Mouse (Mus musculus) adrenal gland, adult 18-20 months (tissue): ENCODE data around the gene Bag1. TPM values are rescaled to one million over a fixed set of nuclear protein-coding genes. Genes with fewer than 3 reads are reported as not detected.
"Not testable (repeated sequence)": the region's sequence is repeated elsewhere in the genome, so short reads cannot be mapped to it uniquely, and the experiment has no call there.

Source experiments
- DNase-seq, 2 experiments: peaks; one replicate each; pipeline ENCODE4 v3.0.0; 2021 to 2022; ENCODE audit warnings: low spot score in 2 of 2
- total RNA-seq, 2 experiments: library from RNA; stranded (reverse); gene quantifications; 1 replicate in 1 of 2; 2 replicates in 1 of 2; pipeline ENCODE4 v1.2.3; 2021

Gene Bag1
- total RNA-seq, 2 experiments from 2014 or later, result 306 to 371 TPM

DNA sequence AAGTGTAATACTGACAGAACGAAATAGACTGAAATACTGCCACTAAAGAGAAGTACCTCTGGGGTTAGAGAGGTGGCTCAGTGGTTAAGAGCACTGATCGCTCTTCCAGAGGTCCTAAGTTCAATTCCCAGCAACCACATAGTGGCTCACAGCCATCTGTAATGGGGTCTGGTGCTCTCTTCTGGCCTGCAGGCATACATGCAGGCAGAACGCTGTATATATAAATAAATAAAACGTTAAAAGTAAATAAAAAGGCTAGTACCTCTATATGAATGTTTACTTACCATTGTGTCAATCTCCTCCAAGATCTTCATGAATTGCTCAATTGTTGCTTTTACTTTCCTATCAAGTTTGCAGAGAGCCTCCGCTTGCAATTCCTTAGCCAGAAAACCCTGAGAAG, 9.3 kb downstream of the Bag1 start:
- no peak for DNase-seq

DNA sequence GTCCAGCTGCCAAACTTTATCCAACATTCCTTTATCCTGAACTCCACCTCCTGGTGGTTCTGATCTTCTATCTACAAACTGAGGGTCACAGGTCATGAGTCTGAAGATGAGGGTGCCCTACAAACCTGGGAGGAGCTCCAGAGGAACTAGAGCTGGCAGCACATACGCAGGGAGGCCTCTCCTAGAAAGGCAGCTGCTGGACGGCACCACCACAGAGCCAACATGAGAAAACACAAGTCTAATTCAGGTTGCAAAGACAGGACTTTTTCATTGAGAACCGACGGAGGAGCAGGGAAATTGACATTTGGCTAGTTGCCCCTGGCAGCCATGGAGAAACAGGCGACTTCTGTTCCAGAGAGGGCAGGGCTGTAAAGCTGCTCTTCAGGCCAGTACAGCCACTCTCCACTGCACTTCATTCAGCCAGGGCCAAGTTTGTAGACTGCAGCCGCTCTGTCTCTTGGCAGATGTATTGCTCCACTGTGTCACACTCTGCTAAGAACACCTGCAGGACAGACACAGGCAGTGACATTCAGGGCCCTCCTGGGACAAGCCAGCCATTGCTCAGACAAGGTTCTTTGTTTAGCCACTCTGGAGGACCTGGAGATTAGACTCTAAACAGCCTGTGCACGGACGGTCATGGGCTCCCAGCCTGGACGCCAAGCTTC, 11.8 kb downstream of the Bag1 start:
- DNase-seq, result peak in 1 of 2 experiments; percentile 28

DNA sequence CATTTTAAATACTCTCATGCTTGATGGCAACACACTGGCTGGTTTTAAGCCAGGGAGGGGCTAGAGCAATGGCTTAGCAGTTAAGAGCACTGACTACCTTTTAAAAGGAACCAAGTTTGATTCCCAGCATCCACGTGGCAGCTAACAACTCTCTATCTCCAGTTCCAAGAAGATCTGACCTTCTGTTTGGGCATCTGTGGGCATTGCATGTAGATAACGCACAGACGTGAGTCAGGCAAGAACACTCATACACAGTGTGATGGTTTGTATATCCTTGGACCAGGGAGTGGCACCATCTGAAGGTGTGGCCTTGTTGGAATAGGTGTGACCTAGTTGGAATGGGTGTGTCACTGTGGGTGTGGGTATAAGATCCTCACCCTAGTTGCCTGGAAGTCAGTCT, 13.7 kb downstream of the Bag1 start:
- DNase-seq, result not testable (repeated sequence)

DNA sequence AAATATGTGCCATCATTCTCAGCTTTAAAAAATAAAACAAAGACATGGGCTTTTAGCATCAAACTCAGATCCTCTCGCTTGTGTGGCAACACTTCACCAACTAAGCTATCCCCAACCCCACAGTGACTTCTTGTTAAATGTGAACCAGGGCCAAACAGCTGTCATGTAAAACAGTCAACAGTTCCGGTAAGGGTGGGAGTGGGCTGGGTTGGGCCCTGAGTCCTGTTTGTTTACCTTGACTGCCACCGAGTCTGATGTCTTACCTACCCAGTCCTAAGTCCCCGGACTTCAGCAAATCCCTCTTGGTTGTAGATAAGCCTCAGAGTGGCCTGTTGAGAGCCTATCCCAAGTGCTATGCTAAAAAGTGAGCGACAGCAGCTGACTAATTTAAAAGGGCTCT, 14.4 kb downstream of the Bag1 start:
- no peak for DNase-seq

DNA sequence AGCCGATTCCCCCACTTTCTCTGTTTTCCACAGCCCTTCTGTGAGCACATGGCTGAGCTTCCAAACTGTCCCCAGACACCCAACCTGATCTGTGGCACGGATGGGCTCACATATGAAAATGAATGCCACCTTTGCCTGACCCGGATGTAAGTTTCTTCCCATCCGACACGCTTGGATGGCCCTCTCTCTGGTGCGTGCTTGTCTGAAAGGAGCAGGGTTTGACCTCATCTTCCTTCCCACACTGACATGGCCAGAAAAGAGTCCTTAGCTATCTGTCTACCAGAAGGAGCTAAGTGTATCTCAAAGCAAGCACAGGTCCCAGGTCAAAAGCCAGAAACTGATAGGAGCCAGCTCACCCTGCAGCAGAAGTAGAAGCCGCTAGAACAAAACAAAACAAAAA, 19.0 kb downstream of the Bag1 start:
- no peak for DNase-seq

DNA sequence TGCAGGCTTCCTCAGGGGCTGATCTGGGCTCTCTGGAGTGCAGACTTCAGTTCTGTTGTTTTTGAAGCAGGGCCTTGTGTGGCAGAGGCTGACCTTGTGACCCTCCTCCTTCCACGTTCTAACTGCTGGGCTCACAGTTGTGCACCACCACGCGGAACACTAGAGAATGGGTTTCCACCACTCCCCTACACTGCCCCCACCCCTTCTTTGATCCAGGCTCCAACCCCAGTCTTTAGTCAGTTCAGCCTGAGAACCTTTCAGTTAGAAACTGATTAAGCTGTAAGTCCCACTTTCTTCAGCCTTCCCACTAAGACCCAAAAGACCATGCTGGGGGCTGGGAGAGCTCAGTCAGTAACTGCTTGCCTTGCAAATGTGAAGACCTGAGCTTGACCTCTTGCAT, 22.5 kb downstream of the Bag1 start:
- no peak for DNase-seq

DNA sequence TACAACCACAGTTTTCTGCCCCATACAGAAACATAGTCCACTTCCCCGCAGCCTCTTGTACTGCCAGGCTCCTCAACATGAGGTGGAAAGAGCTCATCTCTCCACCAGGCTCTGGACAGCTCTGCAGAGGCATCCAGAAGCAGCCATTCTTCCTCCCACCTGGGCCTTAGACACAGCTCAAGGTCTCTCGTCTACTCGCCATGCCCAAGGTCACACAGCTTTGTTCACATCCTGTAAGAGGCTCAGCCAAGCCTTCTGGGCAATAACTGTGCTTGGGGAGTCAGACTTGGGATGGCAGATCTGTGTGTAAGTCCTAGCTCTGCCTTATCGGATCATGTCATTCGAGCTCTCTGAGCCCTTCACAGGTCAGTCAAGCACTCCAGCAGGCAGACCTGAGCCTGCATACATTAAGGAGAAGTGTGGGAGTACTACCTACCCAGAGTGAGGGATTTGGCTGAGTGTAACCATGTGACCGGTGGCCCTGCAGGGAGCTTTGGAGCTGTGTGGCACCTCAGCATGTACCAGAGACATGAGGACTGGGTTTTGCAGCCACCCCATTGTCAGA, 24.9 kb downstream of the Bag1 start:
- DNase-seq, result no peak

DNA sequence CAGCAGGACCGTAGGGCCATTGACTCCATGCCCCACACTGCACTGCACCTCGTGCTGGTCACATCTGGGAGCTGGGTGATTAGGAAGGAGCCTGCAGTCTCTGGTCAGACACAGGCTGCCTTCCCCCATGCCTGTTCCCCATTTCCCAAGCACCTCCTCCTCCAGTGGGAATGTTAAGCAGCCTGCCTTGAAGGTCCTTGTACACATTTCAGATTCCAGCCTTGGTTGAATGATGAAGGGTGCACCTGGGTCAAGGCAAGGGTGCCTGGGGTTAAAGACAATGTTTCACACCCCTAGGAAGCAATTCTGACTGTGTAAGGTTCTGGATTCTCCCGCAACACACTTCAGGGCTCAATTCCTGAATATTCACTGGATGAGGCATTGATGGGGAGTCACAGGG, 26.8 kb downstream of the Bag1 start:
- DNase-seq, result no peak

DNA sequence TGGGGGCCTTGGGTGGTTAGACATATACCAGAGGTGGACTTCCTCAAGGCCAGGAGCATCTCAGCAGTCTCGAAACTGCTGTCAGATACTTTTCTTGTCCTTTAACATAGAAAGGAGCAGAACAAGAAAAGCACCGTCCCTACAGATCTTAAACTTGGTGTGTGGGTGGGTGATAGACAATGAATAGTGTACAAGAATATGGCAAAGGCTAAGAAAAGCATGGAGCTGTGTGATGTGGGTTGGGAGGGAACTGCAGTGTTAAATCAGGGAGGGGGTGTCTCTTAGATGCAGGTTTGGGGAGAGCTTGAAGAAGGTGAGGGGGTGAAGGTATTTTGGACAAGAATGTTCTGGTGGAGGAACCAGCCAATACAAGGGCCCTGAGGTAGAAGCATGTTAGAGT, 27.5 kb downstream of the Bag1 start:
- DNase-seq, result no peak

DNA sequence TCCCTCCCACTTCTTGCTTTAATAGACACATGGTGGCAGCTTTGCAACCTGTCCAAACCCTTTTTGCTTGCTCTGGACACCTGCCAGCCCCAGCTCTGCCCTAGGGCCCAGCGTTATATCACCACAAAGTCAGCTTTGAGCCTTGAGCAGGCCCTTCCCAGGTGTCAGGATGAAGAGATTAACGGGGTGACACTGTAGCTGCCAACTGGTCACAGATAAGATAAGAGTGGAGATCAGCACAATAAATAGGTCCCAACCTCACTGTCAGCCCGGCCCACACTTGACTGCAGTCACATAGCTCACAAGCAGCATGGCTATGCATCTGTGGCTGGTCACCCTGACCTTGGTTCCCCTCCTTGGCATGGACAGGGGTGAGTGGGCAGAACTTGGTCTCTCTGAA, 28.3 kb downstream of the Bag1 start, which contains the start of gene Spink4:
Gene Spink4, plus strand, starts transcription at position 268 of the 400 bp plus-strand sequence.
- no peak for DNase-seq

DNA sequence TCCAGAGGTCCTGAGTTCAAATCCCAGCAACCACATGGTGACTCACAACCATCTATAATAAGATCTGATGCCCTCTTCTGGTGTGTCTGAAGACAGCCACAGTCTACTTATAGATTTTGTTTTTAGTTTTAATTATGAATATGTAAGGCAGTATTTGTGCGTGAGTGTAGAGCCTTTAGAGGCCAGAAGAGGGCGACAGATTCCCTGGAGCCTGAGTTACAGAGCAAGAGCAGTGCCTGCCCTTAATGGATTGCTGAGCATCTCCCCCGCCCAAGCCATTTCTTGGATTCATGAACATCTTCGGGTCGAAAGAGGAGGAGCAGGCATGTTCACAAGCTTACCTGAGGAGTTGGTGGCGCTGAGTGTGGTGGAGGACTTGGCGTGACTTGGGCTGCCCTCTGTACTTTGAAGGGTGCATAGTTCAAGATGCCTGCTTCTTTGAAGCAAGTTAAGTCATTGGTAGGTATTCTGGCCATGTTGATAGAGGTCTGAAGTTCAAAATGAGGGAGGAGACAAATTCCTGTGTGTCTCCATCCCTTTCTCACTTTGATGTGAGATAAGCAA, 31.4 kb downstream of the Bag1 start:
- DNase-seq, result no peak

DNA sequence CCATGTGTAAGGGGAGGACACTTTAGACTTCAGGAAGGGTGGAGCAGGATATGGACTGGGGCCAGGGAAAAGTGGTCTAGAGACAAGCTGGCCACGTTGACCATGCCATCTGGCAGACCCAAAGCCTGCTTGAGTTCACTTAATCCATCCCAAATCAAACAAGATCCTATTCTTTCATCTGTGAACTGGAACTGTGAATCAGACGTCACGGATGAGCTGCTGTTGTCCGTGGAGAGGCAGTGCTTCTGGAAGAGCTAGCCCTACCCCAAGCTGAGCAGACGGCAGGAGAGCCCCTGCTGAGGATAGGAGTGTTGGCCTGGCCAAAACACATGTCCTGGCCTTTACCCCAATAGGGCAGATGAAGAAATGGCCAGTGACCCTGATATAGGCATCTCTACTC, 32.1 kb downstream of the Bag1 start:
- no peak for DNase-seq

DNA sequence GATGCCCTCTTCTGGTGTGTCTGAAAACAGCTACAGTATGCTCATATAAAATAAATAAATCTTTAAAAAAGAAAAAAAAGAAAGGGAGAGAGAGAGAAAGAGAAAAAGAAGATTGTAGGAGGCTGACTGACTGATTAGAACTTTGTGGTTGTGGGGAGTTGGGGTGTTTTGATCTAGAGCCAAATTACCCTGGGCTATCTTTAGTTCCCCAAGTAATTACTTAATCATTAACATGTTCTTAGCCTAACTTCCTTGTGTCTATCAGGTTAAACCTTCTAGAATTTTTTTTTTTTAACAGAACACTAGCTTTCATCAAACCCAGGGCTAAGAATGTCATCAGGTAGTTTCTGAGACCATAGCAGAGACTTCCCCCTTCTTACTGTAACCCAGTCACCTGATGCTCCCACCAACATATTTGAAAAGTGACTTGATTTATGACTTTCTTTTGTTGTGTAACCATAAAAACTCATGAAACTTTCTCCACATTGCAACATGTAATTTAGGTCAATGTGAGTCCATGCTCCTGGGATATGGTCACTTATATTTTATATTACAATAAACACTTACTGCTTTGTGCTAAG, 33.7 kb downstream of the Bag1 start:
- no peak for DNase-seq

DNA sequence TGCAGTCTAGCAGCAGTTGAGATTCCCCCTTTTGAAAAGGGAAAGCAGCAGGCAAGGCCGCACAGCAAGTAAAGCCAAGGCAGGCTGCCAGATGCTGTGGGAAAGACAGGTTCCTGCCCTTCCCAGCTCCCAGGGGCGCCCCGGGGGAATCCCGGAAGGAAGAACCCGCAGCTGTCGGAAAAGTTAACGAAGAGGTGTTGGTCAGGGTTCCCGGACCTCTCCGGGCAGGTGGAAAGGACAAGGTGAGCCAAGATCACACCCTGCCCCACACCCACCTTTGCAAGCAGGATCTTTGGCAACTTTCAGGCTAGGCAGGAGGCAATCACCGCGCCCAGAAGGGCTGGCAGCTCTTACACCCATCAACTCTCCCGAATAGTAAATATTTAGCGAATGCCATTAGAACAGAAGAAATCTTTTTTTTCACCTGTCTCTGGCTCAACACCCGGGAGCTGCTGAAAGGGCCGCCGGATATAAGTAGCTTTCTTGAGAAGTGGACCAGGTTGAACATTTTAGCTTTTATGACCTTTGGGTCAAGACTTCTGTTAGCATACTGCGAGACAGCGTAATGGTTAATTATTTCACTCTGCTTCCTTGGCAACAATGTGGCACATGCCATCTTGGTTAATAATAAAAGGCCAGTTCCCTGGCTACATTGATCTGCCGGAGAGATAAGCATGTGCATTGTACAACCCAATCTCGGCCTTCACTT, 39.7 kb downstream of the Bag1 start:
- no peak for DNase-seq

DNA sequence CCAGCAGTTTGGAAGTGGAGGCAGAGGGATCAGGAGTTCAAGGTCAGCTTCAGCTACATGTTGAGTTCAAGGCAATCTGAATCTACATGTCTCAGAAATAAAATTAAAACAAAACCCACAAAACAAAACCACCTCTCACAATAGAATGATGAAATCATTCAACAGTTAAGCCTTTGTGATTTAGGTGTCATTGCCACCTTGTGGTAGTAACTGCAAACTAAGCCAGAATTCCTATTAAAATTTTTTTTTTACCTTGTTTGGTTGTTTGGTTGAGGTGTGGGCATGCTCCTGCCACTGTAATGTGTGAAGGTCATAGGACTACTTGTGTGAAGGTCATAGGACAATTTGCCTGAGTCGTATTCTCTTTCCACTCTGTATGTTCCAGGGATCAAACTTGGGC, 41.8 kb downstream of the Bag1 start:
- no peak for DNase-seq

DNA sequence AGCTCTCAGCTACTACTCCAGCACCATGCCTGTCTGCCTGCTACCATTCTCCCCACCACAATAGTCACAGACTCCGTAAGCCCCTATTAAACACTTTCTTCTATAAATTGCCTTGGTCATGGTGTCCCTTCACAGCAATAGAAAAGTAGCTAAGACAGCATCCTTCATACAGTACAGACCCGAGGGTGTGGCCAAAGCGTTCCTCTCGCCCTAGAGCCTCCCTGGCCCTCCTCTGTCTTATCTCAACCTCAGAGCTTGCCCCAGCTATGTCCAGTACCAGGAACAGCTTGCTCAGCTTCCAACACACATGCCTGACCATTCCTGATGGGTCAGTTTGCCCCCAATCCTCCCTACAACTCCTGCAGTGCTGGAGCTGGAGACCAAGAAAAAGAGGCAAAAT, 47.5 kb downstream of the Bag1 start:
- DNase-seq, result no peak

DNA sequence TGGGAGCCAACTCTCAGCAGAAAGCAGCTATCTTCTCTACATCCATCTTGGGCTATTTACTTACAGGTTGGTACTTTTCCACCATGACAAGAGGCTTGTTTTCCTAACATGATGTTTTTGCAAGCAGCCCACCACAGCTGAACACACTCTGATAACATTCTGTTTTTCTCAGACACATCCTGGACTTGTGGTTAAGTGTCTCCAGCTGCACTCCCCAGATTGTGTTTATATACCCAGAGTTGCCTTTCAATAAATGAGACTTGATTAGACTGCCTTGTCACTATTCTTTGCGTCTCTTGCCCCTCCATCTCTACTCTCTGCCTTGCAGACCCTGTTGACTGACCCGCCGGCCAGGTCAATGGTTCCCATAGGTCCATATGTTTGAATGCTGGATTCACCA, 48.0 kb downstream of the Bag1 start:
- DNase-seq, result no peak

DNA sequence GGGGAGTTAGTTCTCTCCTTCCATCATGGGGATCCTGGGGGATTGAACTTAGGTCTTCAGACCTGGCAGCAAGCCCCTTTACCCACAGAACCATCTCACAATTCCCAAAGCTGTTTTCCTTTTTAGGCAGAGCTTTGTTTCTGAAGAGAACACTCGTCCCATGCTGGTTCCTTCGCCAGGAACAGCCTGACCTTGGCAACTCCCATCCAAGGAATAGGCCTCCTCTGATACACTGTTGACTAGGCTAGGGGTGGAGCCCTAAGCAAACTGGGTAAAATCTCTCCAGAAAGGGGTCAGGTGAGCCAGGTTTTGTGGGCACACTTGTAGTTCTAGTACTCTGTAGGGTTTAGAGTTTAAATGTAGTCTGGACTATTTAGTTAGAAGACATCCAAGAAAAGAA, 48.8 kb downstream of the Bag1 start:
- no peak for DNase-seq

DNA sequence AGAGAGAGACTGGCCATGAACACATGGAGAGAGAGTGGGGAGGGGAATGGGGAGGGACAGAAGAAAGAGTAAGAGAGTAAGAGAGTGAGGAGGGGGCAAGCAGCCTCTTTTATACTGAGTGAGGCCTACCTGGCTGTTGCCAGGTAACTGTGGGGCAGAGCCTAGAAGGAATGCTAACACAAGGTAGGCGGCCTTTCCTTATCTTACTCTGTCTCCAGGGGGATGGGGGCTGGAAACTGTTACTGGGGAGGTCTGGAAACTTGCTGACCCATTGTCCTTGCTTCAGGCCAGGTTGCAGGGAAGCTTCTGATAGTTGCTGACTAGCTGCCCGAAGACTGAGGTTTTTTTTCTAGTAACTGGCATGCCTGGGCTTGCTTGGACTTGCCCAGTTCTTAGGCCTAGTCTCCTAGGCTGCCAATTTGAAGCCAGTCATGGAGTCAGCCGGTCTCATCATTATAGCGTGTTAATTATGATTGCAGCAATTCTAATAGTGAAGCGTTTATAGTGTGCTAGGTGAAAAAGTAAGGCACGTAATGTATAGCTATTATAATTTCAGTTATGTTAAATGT, 49.5 kb downstream of the Bag1 start:
- no peak for DNase-seq

DNA sequence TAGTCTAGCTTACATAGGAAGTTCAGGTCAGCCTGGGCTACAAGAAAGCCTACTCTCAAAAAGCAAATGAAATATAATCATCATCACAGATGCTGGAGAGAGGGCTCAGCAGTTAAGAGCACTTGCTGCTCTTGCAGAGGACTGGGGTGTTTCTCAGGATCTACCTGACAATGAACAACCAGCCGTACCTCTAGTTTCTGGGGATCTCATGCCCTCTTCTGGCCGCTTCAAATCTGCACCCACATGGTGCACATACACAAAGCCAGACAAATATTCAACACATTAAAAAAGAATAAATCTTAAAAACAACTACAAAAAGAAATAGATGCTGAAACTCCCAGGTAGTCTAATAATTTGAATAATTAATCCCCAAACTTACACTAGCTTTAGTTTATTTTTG, 52.4 kb downstream of the Bag1 start:
- DNase-seq, result no peak

DNA sequence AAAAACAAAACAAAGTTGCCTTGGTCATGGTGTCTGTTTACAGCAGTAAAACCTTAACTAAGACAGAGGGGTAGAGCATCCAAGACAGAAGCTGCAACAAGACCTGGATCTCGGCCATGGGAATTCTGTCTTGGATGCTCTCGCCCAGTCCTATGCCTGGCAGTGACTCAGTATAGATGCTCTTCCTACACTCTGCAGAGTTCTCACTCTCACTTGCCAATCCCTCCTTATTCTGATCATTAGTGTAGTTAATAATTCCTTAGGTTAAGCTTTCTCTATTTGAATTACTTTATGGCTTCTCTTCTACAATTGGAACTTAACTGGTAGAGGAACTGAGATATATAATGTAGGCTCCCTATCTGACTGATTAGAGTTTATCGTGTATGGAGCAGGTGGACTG, 53.0 kb downstream of the Bag1 start:
- no peak for DNase-seq

DNA sequence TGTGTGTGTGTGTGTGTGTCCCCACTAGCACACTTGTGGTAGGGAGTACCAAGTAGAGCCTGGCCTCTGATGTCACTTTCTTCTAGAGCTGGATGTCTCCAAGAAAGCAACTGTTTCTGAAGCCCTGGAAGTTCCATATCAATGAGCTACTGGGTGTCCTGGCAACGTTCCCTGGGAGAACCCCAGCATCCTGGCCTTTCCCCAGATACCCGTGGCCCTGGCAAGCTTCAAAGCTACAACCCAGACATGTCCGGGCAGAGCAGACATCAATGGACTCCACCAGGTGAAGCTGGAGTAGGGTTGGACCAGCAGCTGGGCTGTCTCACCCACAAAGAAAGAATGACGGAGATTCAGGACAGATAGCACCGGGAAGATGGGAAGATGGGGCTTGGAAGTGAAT, 56.9 kb downstream of the Bag1 start:
- DNase-seq, result no peak
